Mouse (Mus musculus) thymus, postnatal 4 days (tissue): Measurements from ENCODE around the gene Vmn1r121.
"Not testable (repeated sequence)": the region's sequence is repeated elsewhere in the genome, so short reads cannot be mapped to it uniquely, and the experiment has no call there.

ENCODE experiments used
- DNase-seq: peaks from one replicate; pipeline ENCODE4 v3.0.0; 2021

Gene Vmn1r121

DNA sequence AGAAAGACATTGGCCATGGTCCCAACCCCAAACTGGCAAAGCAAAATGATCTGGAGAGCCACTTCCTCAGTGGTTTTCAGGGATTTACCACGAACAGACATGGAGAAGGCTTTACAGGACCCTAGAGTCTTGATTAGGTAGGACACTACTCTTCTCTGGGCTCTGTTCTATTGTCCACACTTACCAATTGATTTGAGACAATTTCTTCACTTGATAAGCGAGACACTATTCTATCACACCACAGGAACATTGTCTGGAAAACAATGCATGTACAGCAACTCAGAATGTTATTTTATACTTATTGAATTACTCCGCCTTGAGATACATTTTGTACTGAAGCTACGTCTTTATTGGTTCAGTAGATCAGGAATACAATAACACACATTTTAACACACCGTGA lies at the start of gene Vmn1r121:
Gene Vmn1r121 (minus strand): TSS at position 101 of the 400 bp plus-strand sequence.
- not testable (repeated sequence) for DNase-seq

GRCm38 (mm10) chr7:21134028-21134427 lies 35.7 kb upstream of the Vmn1r121 start, which contains the start of gene Vmn1r122:
Vmn1r122 (minus strand) TSS chr7:21134128.
- not testable (repeated sequence) for DNase-seq

GRCm38 (mm10) chr7:21053684-21054083 lies 44.6 kb downstream of the Vmn1r121 start, which contains the start of gene Vmn1r120:
Vmn1r120 (minus strand) TSS chr7:21053784.
- DNase-seq = not testable (repeated sequence)
